8 mouse cellular contexts compared by ENCODE assay signal in genomic region chr12:40498928-40499626, GRCm38 (mm10). TPM values are rescaled to one million over a fixed set of nuclear protein-coding genes. Genes with fewer than 3 reads are reported as not detected.
DNase-seq lines count a peak whose midpoint lies in the region; ATAC-seq and TF ChIP-seq lines count a peak whose summit lies in the region.

No protein-coding gene starts in this region.

- H3K36me3 ChIP-seq in heart, embryonic 11.5 days (ENCODE audit: control insufficient read depth, insufficient read depth, low read length): no peaks in the 10 kb centered on the region
- no peaks in the 10 kb centered on the region for H3K36me3 ChIP-seq in heart, embryonic 15.5 days
- no peaks in the 10 kb centered on the region for H3K36me3 ChIP-seq in thymus, adult 2 months (ENCODE audit: control insufficient read depth, insufficient read depth, low read length)

- H3K4me3 ChIP-seq in heart, embryonic 11.5 days (ENCODE audit: low read depth, low read length): no peak overlapping the region
- no peak overlapping the region for H3K4me3 ChIP-seq in heart, embryonic 15.5 days
- H3K4me3 ChIP-seq in thymus, adult 2 months (ENCODE audit: control insufficient read depth, insufficient read depth, low read length): no peak overlapping the region

- WGBS in heart, embryonic 11.5 days (ENCODE audit: insufficient replicate concordance): 50% methylated on average over 15 of the region's 15 CpGs
- 50% methylated on average over 15 of the region's 15 CpGs for WGBS in heart, embryonic 15.5 days
- 92% methylated on average over 15 of the region's 15 CpGs for WGBS in thymus, adult 2 months

- no peak overlapping the region for H3K9ac ChIP-seq in heart, embryonic 11.5 days (ENCODE audit: low read depth, low read length)
- no peak overlapping the region for H3K9ac ChIP-seq in heart, embryonic 15.5 days

- no peaks in the 10 kb centered on the region for H3K9me3 ChIP-seq in heart, embryonic 11.5 days (replicated peaks; ENCODE audit: control insufficient read depth, low read length)
- no peaks in the 10 kb centered on the region for H3K9me3 ChIP-seq in heart, embryonic 15.5 days (replicated peaks)

- TF ChIP-seq POLR2A in thymus, adult 2 months (IDR thresholded peaks at IDR 0.05; ENCODE audit: control insufficient read depth, extremely low read depth, insufficient read depth, low read length, poor library complexity): no peak

- no peaks in the 10 kb centered on the region for H3K27me3 ChIP-seq in heart, embryonic 11.5 days (ENCODE audit: control insufficient read depth, insufficient read depth, low read length)
- H3K27me3 ChIP-seq in heart, embryonic 15.5 days: no peaks in the 10 kb centered on the region
- no peaks in the 10 kb centered on the region for H3K27me3 ChIP-seq in thymus, adult 2 months (ENCODE audit: control insufficient read depth, insufficient read depth, low read length)

- no peak for TF ChIP-seq CTCF in thymus, adult 2 months (IDR thresholded peaks at IDR 0.05; ENCODE audit: borderline replicate concordance, control insufficient read depth, extremely low read depth, insufficient read depth, low read length, poor library complexity)

- H3K4me2 ChIP-seq in heart, embryonic 11.5 days: no peak overlapping the region
- 0 out of 2 replicates have a peak overlapping the region, but pooled peaks have one; percentile 10 for H3K4me2 ChIP-seq in heart, embryonic 15.5 days

- peaks cover 11% of the 10 kb centered on the region for H3K4me1 ChIP-seq in heart, embryonic 11.5 days (ENCODE audit: control insufficient read depth, insufficient read depth, low read length)
- peaks cover 24% of the 10 kb centered on the region for H3K4me1 ChIP-seq in heart, embryonic 15.5 days (replicated peaks)
- no peaks in the 10 kb centered on the region for H3K4me1 ChIP-seq in thymus, adult 2 months (replicated peaks; ENCODE audit: control insufficient read depth, insufficient read depth, low read length)

- DNase-seq in heart, adult 11 months: peak; percentile 95
- peak; percentile 69 for DNase-seq in Muller cell, postnatal 12 days (ENCODE audit: inconsistent ontology term)
- DNase-seq in cerebellum, postnatal 4 days (ENCODE audit: low spot score in 2 of 2): peak; percentile 43 to 79
- peak; percentile 61 to 66 for DNase-seq in layer of hippocampus, adult 8-10 months (ENCODE audit: low spot score in 2 of 2)
- DNase-seq in thymus, adult 2 months: no peak

- no peak for ATAC-seq in heart, embryonic 11.5 days (replicated peaks; ENCODE audit: insufficient number of reproducible peaks, low FRiP score, low TSS enrichment)
- ATAC-seq in heart, embryonic 15.5 days (replicated peaks; ENCODE audit: insufficient number of reproducible peaks, insufficient read depth, low FRiP score, low read depth): peak; percentile 36; the same call in 1 of the 2 replicates
- ATAC-seq in megakaryocyte progenitor cell, adult 5-6 weeks (replicated peaks; ENCODE audit: poor library complexity): no peak

- H3K27ac ChIP-seq in heart, embryonic 11.5 days (ENCODE audit: low read depth, low read length): no peak overlapping the region
- H3K27ac ChIP-seq in heart, embryonic 15.5 days: no peak overlapping the region
- H3K27ac ChIP-seq in thymus, adult 2 months (ENCODE audit: control insufficient read depth, insufficient read depth, low read length): no peak overlapping the region

RNA-seq across cellular contexts. Expression of gene Dock4, which starts 53.3 kb away (rescaled TPM):
- 6.1 and 8.1 TPM in 2 replicates for polyA plus RNA-seq in heart, embryonic 11.5 days (2014; fragmentation: Nextera tagmentation; extraction: Ambion mirVana)
- 7.2 and 8.7 TPM in 2 replicates for polyA plus RNA-seq in heart, embryonic 15.5 days (2015; fragmentation: Nextera tagmentation; extraction: Ambion mirVana)
- total RNA-seq in layer of hippocampus, adult 8-10 months (2022): 100 to 1,000 TPM; 196 to 242 (median 222) TPM
- 0.64 and 0.90 TPM in 2 replicates for total RNA-seq in megakaryocyte progenitor cell, adult 5-6 weeks (2015)
- total RNA-seq in megakaryocyte progenitor cell, adult 5-6 weeks (2017): 0.57 and 1.5 TPM in 2 replicates
- 2.0 and 2.3 TPM in 2 replicates for polyA plus RNA-seq in thymus, adult 2 months (2012; rRNA removed)

RNA-seq across cellular contexts. Expression of gene Zfp277, which starts 53.4 kb away (rescaled TPM):
- 32.4 and 35.8 TPM in 2 replicates for polyA plus RNA-seq in heart, embryonic 11.5 days (2014; fragmentation: Nextera tagmentation; extraction: Ambion mirVana)
- polyA plus RNA-seq in heart, embryonic 15.5 days (2015; fragmentation: Nextera tagmentation; extraction: Ambion mirVana): 25.8 and 28.1 TPM in 2 replicates
- total RNA-seq in layer of hippocampus, adult 8-10 months (2022): 10 to 100 TPM; 26.3 to 28.7 (median 26.9) TPM
- total RNA-seq in megakaryocyte progenitor cell, adult 5-6 weeks (2015): 34.5 and 38.7 TPM in 2 replicates
- total RNA-seq in megakaryocyte progenitor cell, adult 5-6 weeks (2017): 30.4 and 34.7 TPM in 2 replicates
- 5.6 and 8.6 TPM in 2 replicates for polyA plus RNA-seq in thymus, adult 2 months (2012; rRNA removed)
